Mouse (Mus musculus): ENCODE measurements around the gene Igsf23. TPM values are rescaled to one million over a fixed set of nuclear protein-coding genes. Genes with fewer than 3 reads are reported as not detected.
A peak's percentile ranks its signal among the peaks of the same experiment; 100 is the strongest.

The Igsf23 gene
- polyA plus RNA-seq, 1 experiment from 2014 or later: 0.21 TPM

- no peak overlapping the region for H3K27ac ChIP-seq
- no peak overlapping the region for H3K4me3 ChIP-seq
- no peaks in the 10 kb centered on the region for H3K27me3 ChIP-seq (ENCODE audit: insufficient read depth, poor library complexity, severe bottlenecking)
- no peaks in the 10 kb centered on the region for H3K36me3 ChIP-seq
- H3K4me1 ChIP-seq (replicated peaks): peaks cover 24% of the 10 kb centered on the region
- H3K9me3 ChIP-seq: no peaks in the 10 kb centered on the region; the same call in 1 of the 2 replicates
- no peak for DNase-seq (ENCODE audit: low spot score)
- WGBS: 61% methylated on average over 10 of the region's 10 CpGs
Observed at GRCm38 (mm10) chr7:19949996-19950395, 560 bp downstream of the Igsf23 start.

GRCm38 (mm10) chr7:19948956-19949355 lies 1.6 kb downstream of the Igsf23 start:
- WGBS: 77% methylated on average over 12 of the region's 12 CpGs
- no peak for DNase-seq (ENCODE audit: low spot score)
- H3K9me3 ChIP-seq: no peaks in the 10 kb centered on the region; the same call in 1 of the 2 replicates
- H3K4me1 ChIP-seq (replicated peaks): peaks cover 24% of the 10 kb centered on the region
- no peak overlapping the region for H3K4me3 ChIP-seq
- H3K27ac ChIP-seq: no peak overlapping the region
- H3K36me3 ChIP-seq: no peaks in the 10 kb centered on the region
- H3K27me3 ChIP-seq (ENCODE audit: insufficient read depth, poor library complexity, severe bottlenecking): no peaks in the 10 kb centered on the region

GRCm38 (mm10) chr7:19945821-19946515 lies 4.6 kb downstream of the Igsf23 start:
- no peak overlapping the region for H3K4me3 ChIP-seq
- DNase-seq (ENCODE audit: low spot score): no peak
- no peak overlapping the region for H3K27ac ChIP-seq
- no peaks in the 10 kb centered on the region for H3K27me3 ChIP-seq (ENCODE audit: insufficient read depth, poor library complexity, severe bottlenecking)
- no peaks in the 10 kb centered on the region for H3K36me3 ChIP-seq
- H3K4me1 ChIP-seq (replicated peaks): peaks cover 5% of the 10 kb centered on the region; the same call in 1 of the 2 replicates
- 87% methylated on average over 13 of the region's 13 CpGs for WGBS
- peaks cover 6% of the 10 kb centered on the region; the same call in 1 of the 2 replicates for H3K9me3 ChIP-seq

GRCm38 (mm10) chr7:19945201-19945600 lies 5.4 kb downstream of the Igsf23 start:
- Histone ChIP-seq H3K9me3 (peaks cover 6% of the 10 kb centered on the region; the same call in 1 of the 2 replicates), H3K4me1 (replicated peaks) (no peaks in the 10 kb centered on the region)

GRCm38 (mm10) chr7:19944709-19945108 lies 5.8 kb downstream of the Igsf23 start:
- no peaks in the 10 kb centered on the region for H3K36me3 ChIP-seq
- no peaks in the 10 kb centered on the region for H3K4me1 ChIP-seq (replicated peaks)
- no peaks in the 10 kb centered on the region for H3K27me3 ChIP-seq (ENCODE audit: insufficient read depth, poor library complexity, severe bottlenecking)
- peaks cover 6% of the 10 kb centered on the region; the same call in 1 of the 2 replicates for H3K9me3 ChIP-seq
- no peak for DNase-seq (ENCODE audit: low spot score)
- H3K4me3 ChIP-seq: no peak overlapping the region
- no peak overlapping the region for H3K27ac ChIP-seq
- 93% methylated on average over 8 of the region's 8 CpGs for WGBS

More at GRCm38 (mm10) chr7:19945201-19945600, 5.4 kb downstream of the Igsf23 start:
- H3K27ac ChIP-seq: no peak overlapping the region
- no peaks in the 10 kb centered on the region for H3K36me3 ChIP-seq
- H3K4me3 ChIP-seq: no peak overlapping the region
- 90% methylated on average over 5 of the region's 5 CpGs for WGBS
- DNase-seq (ENCODE audit: low spot score): no peak
- no peaks in the 10 kb centered on the region for H3K27me3 ChIP-seq (ENCODE audit: insufficient read depth, poor library complexity, severe bottlenecking)

GRCm38 (mm10) chr7:19940256-19940655 lies 10.3 kb downstream of the Igsf23 start:
- H3K9me3 ChIP-seq: peaks cover 7% of the 10 kb centered on the region; the same call in 1 of the 2 replicates
- H3K4me1 ChIP-seq (replicated peaks): no peaks in the 10 kb centered on the region
- 47% methylated on average over 6 of the region's 6 CpGs for WGBS
- H3K4me3 ChIP-seq: no peak overlapping the region
- H3K27ac ChIP-seq: no peak overlapping the region
- H3K27me3 ChIP-seq (ENCODE audit: insufficient read depth, poor library complexity, severe bottlenecking): no peaks in the 10 kb centered on the region
- H3K36me3 ChIP-seq: no peaks in the 10 kb centered on the region
- DNase-seq (ENCODE audit: low spot score): no peak

- H3K4me1 ChIP-seq (replicated peaks): no peaks in the 10 kb centered on the region
- H3K36me3 ChIP-seq: no peaks in the 10 kb centered on the region
- H3K4me3 ChIP-seq: no peak overlapping the region
- no peak overlapping the region for H3K27ac ChIP-seq
- H3K9me3 ChIP-seq: peaks cover 8% of the 10 kb centered on the region; the same call in 1 of the 2 replicates
- 60% methylated on average over 12 of the region's 12 CpGs for WGBS
- no peaks in the 10 kb centered on the region for H3K27me3 ChIP-seq (ENCODE audit: insufficient read depth, poor library complexity, severe bottlenecking)
- no peak for DNase-seq (ENCODE audit: low spot score)
Observed at GRCm38 (mm10) chr7:19939555-19940235, 10.9 kb downstream of the Igsf23 start.

- WGBS: 83% methylated on average over 11 of the region's 11 CpGs
- DNase-seq (ENCODE audit: low spot score): no peak
- Histone ChIP-seq H3K36me3 (no peaks in the 10 kb centered on the region), H3K27me3 (ENCODE audit: insufficient read depth, poor library complexity, severe bottlenecking) (no peaks in the 10 kb centered on the region), H3K4me3 (no peak overlapping the region), H3K9me3 (0 out of 2 replicates have a peak, but pooled peaks cover 2% of the 10 kb centered on the region), H3K4me1 (replicated peaks) (0 out of 2 replicates have a peak, but pooled peaks cover 4% of the 10 kb centered on the region), H3K27ac (no peak overlapping the region)
Observed at GRCm38 (mm10) chr7:19937229-19937821, 13.2 kb downstream of the Igsf23 start.

- 85% methylated on average over 6 of the region's 6 CpGs for WGBS
Observed at GRCm38 (mm10) chr7:19935961-19936360, 14.6 kb downstream of the Igsf23 start.

GRCm38 (mm10) chr7:19935171-19935751 lies 15.3 kb downstream of the Igsf23 start:
- 0 out of 2 replicates have a peak, but pooled peaks cover 2% of the 10 kb centered on the region for H3K9me3 ChIP-seq
- 85% methylated on average over 20 of the region's 20 CpGs for WGBS
- no peaks in the 10 kb centered on the region for H3K36me3 ChIP-seq
- no peak overlapping the region for H3K4me3 ChIP-seq
- H3K4me1 ChIP-seq (replicated peaks): 0 out of 2 replicates have a peak, but pooled peaks cover 4% of the 10 kb centered on the region
- DNase-seq (ENCODE audit: low spot score): no peak
- H3K27me3 ChIP-seq (ENCODE audit: insufficient read depth, poor library complexity, severe bottlenecking): no peaks in the 10 kb centered on the region
- no peak overlapping the region for H3K27ac ChIP-seq

More at GRCm38 (mm10) chr7:19935961-19936360, 14.6 kb downstream of the Igsf23 start:
- Histone ChIP-seq H3K27ac (no peak overlapping the region), H3K4me3 (no peak overlapping the region), H3K4me1 (replicated peaks) (0 out of 2 replicates have a peak, but pooled peaks cover 4% of the 10 kb centered on the region), H3K27me3 (ENCODE audit: insufficient read depth, poor library complexity, severe bottlenecking) (no peaks in the 10 kb centered on the region), H3K9me3 (0 out of 2 replicates have a peak, but pooled peaks cover 2% of the 10 kb centered on the region), H3K36me3 (no peaks in the 10 kb centered on the region)
- DNase-seq (ENCODE audit: low spot score): no peak

- 28% methylated on average over 21 of the region's 21 CpGs for WGBS
- DNase-seq (ENCODE audit: low spot score): no peak
Observed at GRCm38 (mm10) chr7:19932877-19933809, 17.4 kb downstream of the Igsf23 start.

More at GRCm38 (mm10) chr7:19932877-19933809, 17.4 kb downstream of the Igsf23 start:
- Histone ChIP-seq H3K9me3 (0 out of 2 replicates have a peak, but pooled peaks cover 2% of the 10 kb centered on the region), H3K4me3 (peak overlapping the region; percentile 23; the same call in 1 of the 2 replicates), H3K4me1 (replicated peaks) (0 out of 2 replicates have a peak, but pooled peaks cover 4% of the 10 kb centered on the region), H3K27me3 (ENCODE audit: insufficient read depth, poor library complexity, severe bottlenecking) (no peaks in the 10 kb centered on the region), H3K27ac (no peak overlapping the region), H3K36me3 (no peaks in the 10 kb centered on the region)
